Mouse (Mus musculus) gonadal fat pad, adult 2 months (tissue): Measurements from ENCODE around the gene Unc13d. TPM values are rescaled to one million over a fixed set of nuclear protein-coding genes. Genes with fewer than 3 reads are reported as not detected.
"Not testable (repeated sequence)": the region's sequence is repeated elsewhere in the genome, so short reads cannot be mapped to it uniquely, and the experiment has no call there.

Experiments used
- DNase-seq: peaks from one replicate; pipeline ENCODE4 v3.0.0-alpha.2; 2012; ENCODE audit warnings: low read depth
- polyA plus RNA-seq: library from polyadenylated mRNA; depleted of rRNA; stranded (reverse); fragments of >200 nt; gene quantifications from 2 replicates; pipeline ENCODE4 v1.2.3, GENCODE M21; 2012; rRNA removed

Gene Unc13d
- polyA plus RNA-seq, 1 experiment = 1.6 TPM

DNA sequence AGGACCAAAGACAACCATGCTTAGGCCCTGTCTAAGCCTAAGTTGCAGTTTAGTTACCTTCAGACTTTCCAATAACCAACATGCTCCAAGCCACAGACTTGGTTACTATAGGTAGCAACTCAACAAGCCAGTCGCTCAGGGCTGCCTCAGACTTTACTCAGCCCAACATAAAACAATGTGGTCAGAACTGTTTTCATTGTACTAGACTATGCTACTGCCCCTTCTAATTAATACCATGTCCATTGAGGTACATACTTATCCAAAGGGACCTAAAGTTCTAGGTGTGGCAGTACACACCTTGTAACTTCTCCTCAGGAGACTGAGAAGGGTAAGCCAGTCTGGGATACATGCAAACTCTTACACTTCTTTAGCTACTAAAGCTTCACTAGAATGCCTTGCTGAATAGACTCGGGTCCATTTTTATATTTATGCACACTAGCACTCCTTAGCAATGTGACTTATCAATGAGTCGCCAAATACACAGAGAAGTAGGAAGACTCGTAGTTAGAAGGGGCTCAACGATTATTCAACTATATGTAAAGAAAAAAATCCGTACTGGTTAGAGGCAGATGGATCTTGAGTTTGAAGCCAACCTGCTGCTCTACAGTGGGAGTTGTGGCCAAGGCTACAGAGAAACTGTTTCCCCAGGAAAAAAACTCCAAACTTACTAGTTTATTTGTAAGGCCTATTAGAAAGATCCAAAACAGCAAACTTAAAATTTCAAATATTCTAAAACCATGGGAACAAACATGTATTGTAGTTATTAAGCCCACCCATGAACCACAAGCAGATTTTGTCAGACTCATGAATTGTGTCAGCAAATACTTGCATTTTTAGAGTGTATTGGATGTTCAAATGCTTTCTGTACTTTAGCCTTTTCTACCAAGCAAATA lies 56.2 kb downstream of the Unc13d start:
- DNase-seq = no peak

DNA sequence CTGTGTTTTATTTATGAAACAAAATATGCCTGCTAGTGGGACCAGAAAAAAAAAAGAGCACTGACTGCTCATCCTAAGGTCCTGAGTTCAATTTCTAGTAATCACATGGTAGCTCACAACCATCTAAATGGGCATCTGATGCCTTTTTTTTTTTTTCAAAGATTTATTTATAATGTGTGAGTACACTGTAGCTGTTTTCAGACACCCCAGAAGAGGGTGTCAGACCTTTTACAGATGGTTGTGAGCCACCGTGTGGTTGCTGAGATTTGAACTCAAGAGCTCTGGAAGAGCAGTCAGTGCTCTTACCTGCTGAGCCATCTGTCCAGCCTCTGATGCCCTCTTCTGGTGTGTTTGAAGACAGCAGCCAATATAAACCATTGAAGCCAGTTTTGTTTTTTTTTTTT lies 57.2 kb downstream of the Unc13d start:
- no peak for DNase-seq

DNA sequence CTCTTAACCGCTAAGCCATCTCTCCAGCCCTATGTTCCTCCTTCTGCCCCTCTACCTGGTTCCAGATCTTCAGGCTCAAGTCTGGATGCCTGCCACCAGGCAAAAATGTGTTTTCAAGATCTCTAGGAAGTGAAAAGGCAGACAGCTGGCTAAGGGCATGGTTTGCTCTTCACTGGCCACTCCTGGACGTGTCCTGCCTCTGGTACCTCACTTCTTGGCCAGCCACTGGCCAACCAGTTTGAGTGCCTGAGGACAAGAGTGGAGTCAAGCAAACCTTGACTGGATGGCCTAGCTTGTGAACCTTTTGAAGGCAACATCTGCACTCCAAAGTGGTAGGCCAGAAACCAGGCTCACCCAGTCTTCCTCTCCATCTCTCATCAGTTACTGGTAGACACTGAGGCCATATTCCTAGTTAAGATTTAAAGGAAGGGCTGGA lies 57.8 kb downstream of the Unc13d start:
- DNase-seq = no peak

DNA sequence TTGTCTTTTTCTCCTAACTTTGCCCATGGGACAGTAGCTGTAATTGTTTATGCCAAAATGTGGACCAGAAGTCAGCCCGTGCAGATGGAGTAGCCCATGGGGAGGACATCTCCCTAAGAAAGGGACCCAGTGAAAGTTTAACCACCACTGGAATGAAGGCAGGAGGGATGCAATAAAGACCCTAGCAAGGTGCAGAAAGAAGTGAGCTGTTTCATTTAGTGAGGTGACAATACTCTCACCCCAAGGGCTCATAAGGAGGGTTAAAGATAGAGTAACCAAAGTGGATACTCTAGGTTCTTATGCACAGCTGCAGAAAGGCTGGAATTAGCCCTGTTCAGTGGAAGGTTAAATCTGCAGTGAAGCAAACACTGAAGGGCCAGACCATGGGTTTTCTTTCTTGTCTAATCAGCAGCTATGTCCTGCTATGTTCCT lies 58.4 kb downstream of the Unc13d start:
- no peak for DNase-seq

DNA sequence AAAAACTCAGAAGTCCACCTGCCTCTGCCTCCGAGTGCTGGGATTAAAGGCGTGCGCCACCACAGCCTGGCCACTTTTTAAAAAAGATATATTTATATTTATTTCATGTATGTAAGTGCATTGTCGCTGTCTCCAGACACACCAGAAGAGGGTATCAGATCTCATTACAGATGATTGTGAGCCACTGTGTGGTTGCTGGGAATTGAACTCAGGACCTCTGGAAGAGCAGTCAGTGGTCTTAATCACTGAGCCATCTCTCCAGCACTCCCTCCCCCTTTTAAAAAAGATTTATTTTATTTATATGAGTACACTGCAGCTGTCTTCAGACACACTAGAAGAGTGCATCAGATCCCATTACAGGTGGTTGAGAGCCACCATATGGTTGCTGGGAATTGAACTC lies 58.9 kb downstream of the Unc13d start:
- DNase-seq = not testable (repeated sequence)

DNA sequence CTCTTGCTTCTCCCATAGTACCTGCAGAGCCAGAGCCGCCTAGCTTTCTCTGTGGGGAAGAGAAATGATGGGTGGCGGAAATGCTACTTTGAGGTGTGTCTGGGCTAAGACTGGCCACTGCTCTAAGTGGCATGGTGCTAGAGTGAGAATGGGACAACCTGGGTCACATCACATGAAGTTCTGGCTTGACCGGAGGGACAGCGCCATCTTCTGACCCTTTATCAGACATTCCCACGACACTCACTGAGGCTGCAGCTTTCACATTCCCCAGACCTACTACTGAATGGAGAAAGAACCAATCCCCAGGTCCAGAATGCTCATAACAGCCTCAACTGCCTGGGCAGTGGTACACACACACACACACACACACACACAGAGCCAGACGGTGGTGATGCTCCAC lies 59.7 kb downstream of the Unc13d start:
- DNase-seq = no peak

DNA sequence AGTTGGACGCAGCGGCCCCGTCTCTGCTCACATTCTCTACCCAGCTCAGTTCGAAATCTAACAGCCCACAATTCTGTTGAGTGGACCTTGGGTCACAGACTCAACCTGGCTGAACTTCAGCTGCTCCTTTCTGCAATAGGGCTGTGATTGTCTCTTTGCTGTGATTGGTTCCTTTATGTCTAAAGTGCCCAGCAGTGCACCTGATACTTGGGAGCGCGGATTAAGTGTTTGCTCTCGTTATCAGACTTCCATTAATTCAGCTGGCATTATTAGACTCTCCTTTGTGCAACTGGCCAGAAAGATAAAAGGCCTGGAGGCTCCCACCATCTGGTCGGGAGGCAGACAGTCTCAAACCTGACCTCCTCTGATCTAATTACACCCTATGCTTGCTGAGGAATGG lies 62.9 kb downstream of the Unc13d start:
- DNase-seq = no peak

DNA sequence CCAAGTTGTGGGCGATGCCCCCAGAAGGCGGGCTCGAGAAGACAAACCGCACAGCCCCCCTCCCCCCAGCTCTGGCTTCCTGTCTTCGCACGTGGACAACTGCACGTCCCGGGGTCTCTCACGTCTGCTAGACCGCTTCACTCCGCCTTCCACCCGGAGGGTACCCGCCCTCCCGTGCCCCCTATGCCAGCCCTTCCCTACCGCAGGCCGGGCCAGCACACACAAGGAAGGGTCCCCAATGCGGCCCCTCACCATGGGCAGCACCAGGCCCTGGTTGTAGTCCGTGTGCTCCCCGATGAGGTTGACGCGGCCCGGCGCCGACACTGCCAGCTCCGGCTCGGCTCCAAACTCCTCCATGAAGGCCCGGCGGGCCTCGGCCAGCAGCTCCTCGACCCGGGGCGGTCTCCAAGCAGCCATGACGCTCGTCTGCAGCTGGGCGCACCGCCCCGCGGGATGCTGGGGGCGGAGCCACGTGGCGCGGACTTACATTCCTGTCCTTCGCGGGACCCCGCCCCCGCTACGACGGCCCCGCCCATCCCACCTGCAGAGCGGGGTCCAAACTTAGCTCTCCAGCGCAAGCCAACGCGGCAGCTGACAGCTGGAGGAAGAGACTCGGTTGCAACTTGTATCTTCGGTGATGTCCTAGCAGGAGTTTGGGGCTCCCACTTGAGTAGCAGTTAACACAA lies 65.4 kb downstream of the Unc13d start, which contains the start of gene Galk1:
Gene Galk1, minus strand, starts transcription at position 458 of the 686 bp plus-strand sequence.
- no peak for DNase-seq

Other genes starting within 250 kb of the Unc13d start
- gene Myo15b, start 219.6 kb downstream of the Unc13d start, polyA plus RNA-seq = 13.1 and 22.6 TPM in 2 replicates
- gene Smim5, start 178.0 kb downstream of the Unc13d start, polyA plus RNA-seq = 9.2 and 13.7 TPM in 2 replicates
- gene Smim6, start 165.9 kb downstream of the Unc13d start, polyA plus RNA-seq = 0.86 and 1.5 TPM in 2 replicates
- 22.4 and 25.2 TPM in 2 replicates for gene Sap30bp, start 144.7 kb downstream of the Unc13d start, polyA plus RNA-seq
- 21.5 and 26.4 TPM in 2 replicates for gene Recql5, start 144.5 kb downstream of the Unc13d start, polyA plus RNA-seq
- 9.3 and 11.0 TPM in 2 replicates for gene Itgb4, start 103.3 kb downstream of the Unc13d start, polyA plus RNA-seq
- 46.9 and 47.3 TPM in 2 replicates for gene Galk1, start 65.2 kb downstream of the Unc13d start, polyA plus RNA-seq
- gene H3f3b, start 50.0 kb downstream of the Unc13d start, polyA plus RNA-seq = 147 and 215 TPM in 2 replicates
- 30.2 and 35.0 TPM in 2 replicates for gene Unk, start 47.6 kb downstream of the Unc13d start, polyA plus RNA-seq
- 180 and 211 TPM in 2 replicates for gene Wbp2, start 9.0 kb upstream of the Unc13d start, polyA plus RNA-seq
- gene Trim47, start 49.2 kb upstream of the Unc13d start, polyA plus RNA-seq = 35.0 and 38.8 TPM in 2 replicates
- gene Trim65, start 53.2 kb upstream of the Unc13d start, polyA plus RNA-seq = 8.5 and 8.8 TPM in 2 replicates
- 34.4 and 49.0 TPM in 2 replicates for gene Mrpl38, start 60.9 kb upstream of the Unc13d start, polyA plus RNA-seq
- gene Fbf1, start 90.2 kb upstream of the Unc13d start, polyA plus RNA-seq = 36.0 and 43.7 TPM in 2 replicates
- 49.9 and 51.0 TPM in 2 replicates for gene Ten1, start 120.9 kb upstream of the Unc13d start, polyA plus RNA-seq
- 174 and 195 TPM in 2 replicates for gene Acox1, start 121.1 kb upstream of the Unc13d start, polyA plus RNA-seq
- 1.2 TPM in 2 replicates for gene Evpl, start 160.1 kb upstream of the Unc13d start, polyA plus RNA-seq
- 61.9 and 64.0 TPM in 2 replicates for gene Srp68, start 196.3 kb upstream of the Unc13d start, polyA plus RNA-seq
- 3.9 and 6.5 TPM in 2 replicates for gene Galr2, start 203.0 kb upstream of the Unc13d start, polyA plus RNA-seq
- 41.6 and 44.1 TPM in 2 replicates for gene Exoc7, start 229.3 kb upstream of the Unc13d start, polyA plus RNA-seq